Mouse (Mus musculus) layer of hippocampus, postnatal 10 days (tissue): ENCODE measurements at regions not wholly inside any gene's neighbourhood (a gene's known extent, or its start where the extent isn't known, plus 50 kb on each side); places are given as distances from the start of the nearest gene placed in this dataset.
A peak's percentile ranks its signal among the peaks of the same experiment; 100 is the strongest.

Experiments used
- DNase-seq, 2 experiments: peaks; one replicate each; pipeline ENCODE4 v3.0.0; 2021; ENCODE audit warnings: low spot score in 2 of 2

- no peak for DNase-seq
These were observed 662.1 kb downstream of the Psat1 start for GRCm38 (mm10) chr19:15285016-15285415.

GRCm38 (mm10) chr19:15242781-15243180 is 644.9 kb upstream of the Tle4 start:
- no peak for DNase-seq

- no peak for DNase-seq
These were observed 632.5 kb upstream of the Tle4 start for GRCm38 (mm10) chr19:15230129-15230927.

- no peak for DNase-seq
These were observed 619.5 kb upstream of the Tle4 start for GRCm38 (mm10) chr19:15217387-15217786.

GRCm38 (mm10) chr19:15214651-15215050 is 616.8 kb upstream of the Tle4 start:
- DNase-seq = peak in 1 of 2 experiments; percentile 34

GRCm38 (mm10) chr19:15212881-15213280 is 615.0 kb upstream of the Tle4 start:
- DNase-seq = no peak

- no peak for DNase-seq
These were observed 605.2 kb upstream of the Tle4 start for GRCm38 (mm10) chr19:15203039-15203438.

GRCm38 (mm10) chr19:15201262-15201661 is 603.4 kb upstream of the Tle4 start:
- peak; percentile 31 to 37 for DNase-seq

- DNase-seq = no peak
These were observed 602.9 kb upstream of the Tle4 start for GRCm38 (mm10) chr19:15200792-15201191.

- no peak for DNase-seq
These were observed 602.5 kb upstream of the Tle4 start for GRCm38 (mm10) chr19:15200361-15200760.

GRCm38 (mm10) chr19:15199692-15200091 is 601.8 kb upstream of the Tle4 start:
- DNase-seq = peak in 1 of 2 experiments; percentile 19

GRCm38 (mm10) chr19:15175221-15175620 is 577.4 kb upstream of the Tle4 start:
- DNase-seq = no peak

- DNase-seq = peak in 1 of 2 experiments; percentile 17
These were observed 575.5 kb upstream of the Tle4 start for GRCm38 (mm10) chr19:15173301-15173700.

GRCm38 (mm10) chr19:15167184-15167583 is 569.3 kb upstream of the Tle4 start:
- DNase-seq = no peak

- DNase-seq = no peak
These were observed 562.8 kb upstream of the Tle4 start for GRCm38 (mm10) chr19:15160641-15161040.

- peak; percentile 14 to 17 for DNase-seq
These were observed 560.8 kb upstream of the Tle4 start for GRCm38 (mm10) chr19:15158653-15159052.

GRCm38 (mm10) chr19:15158177-15158576 is 560.3 kb upstream of the Tle4 start:
- no peak for DNase-seq

GRCm38 (mm10) chr19:15154693-15155092 is 556.8 kb upstream of the Tle4 start:
- DNase-seq = no peak

- DNase-seq = no peak
These were observed 548.5 kb upstream of the Tle4 start for GRCm38 (mm10) chr19:15146325-15146724.

GRCm38 (mm10) chr19:15127122-15127521 is 529.3 kb upstream of the Tle4 start:
- DNase-seq = no peak

GRCm38 (mm10) chr19:15108441-15109026 is 510.7 kb upstream of the Tle4 start:
- DNase-seq = no peak

- DNase-seq = no peak
These were observed 497.2 kb upstream of the Tle4 start for GRCm38 (mm10) chr19:15095054-15095453.

- no peak for DNase-seq
These were observed 495.7 kb upstream of the Tle4 start for GRCm38 (mm10) chr19:15093534-15093933.
